Comparison of ENCODE assay signal across 10 mouse cellular contexts in genomic region chr14:68973636-68974101, GRCm38 (mm10).
DNase-seq lines count a peak whose midpoint lies in the region; ATAC-seq lines count a peak whose summit lies in the region.
"Had no signal": no experiment of that assay in that cellular context is flagged by ENCODE, and none has a peak within 500 bp of the region (broad histone marks: within the 10 kb centered on the region; RNA-seq: fewer than 3 reads in every experiment).

No protein-coding gene starts in this region.

- DNase-seq in heart, adult 11 months, result no peak
- DNase-seq in brain, adult 2 months (ENCODE audit: low read depth, low spot score), result peak; percentile 82
- DNase-seq in frontal cortex, postnatal 36 days (ENCODE audit: low spot score in 2 of 2), result peak; percentile 58 to 81
- peak; percentile 52 to 81 for DNase-seq in left cerebral cortex, postnatal 10 days (ENCODE audit: extremely low spot score in 1 of 2, low spot score in 2 of 2)
- no peak for DNase-seq in liver
- no peak for DNase-seq in retina, embryonic 14.5 days (ENCODE audit: low spot score)
- DNase-seq: cerebellum, adult 8-10 months had no signal

- H3K9ac ChIP-seq in heart, embryonic 14.5 days (ENCODE audit: low read length), result no peak overlapping the region

- H3K36me3 ChIP-seq in heart, embryonic 14.5 days (ENCODE audit: control insufficient read depth, insufficient read depth, low read length), result no peaks in the 10 kb centered on the region

- no peak for ATAC-seq in heart, embryonic 14.5 days (ENCODE audit: insufficient number of reproducible peaks, insufficient read depth, low FRiP score, low read depth)
- no peak for ATAC-seq in activated CD4-positive, CD25-positive, alpha-beta regulatory T cell, adult 4 months
- ATAC-seq: lung, postnatal 0 days had no signal

- peak overlapping the region; percentile 29 to 39; a peak in 1 of 4 replicates for H3K27ac ChIP-seq in heart, embryonic 14.5 days (replicated peaks in 1 of 2; ENCODE audit: control insufficient read depth in 1 of 2, insufficient read depth in 1 of 2, low read depth in 2 of 2, low read length in 2 of 2)

- intact Hi-C loops in left cerebral cortex, postnatal 10 days (cut with DNase I), result no loop called here

- H3K9me3 ChIP-seq in heart, embryonic 14.5 days (ENCODE audit: control insufficient read depth, low read length), result no peaks in the 10 kb centered on the region

- 53% methylated on average over 8 of the region's 8 CpGs for WGBS in heart, embryonic 14.5 days

- H3K4me2 ChIP-seq in heart, embryonic 14.5 days (ENCODE audit: low read length), result peak overlapping the region; percentile 21; the same call in 1 of the 2 replicates

- H3K27me3 ChIP-seq in heart, embryonic 14.5 days (ENCODE audit: control insufficient read depth, insufficient read depth, low read length), result no peaks in the 10 kb centered on the region

- H3K4me3 ChIP-seq in heart, embryonic 14.5 days (ENCODE audit: control insufficient read depth in 1 of 2, insufficient read depth in 1 of 2, low read depth in 1 of 2, low read length in 2 of 2), result no peak overlapping the region

- H3K4me1 ChIP-seq in heart, embryonic 14.5 days (ENCODE audit: control insufficient read depth in 2 of 2, insufficient read depth in 2 of 2, low read length in 2 of 2), result peaks cover 6 to 7% of the 10 kb centered on the region in 2 experiments

Comparison
In these comparisons a context has a peak if more than half of its experiments do, and no peak if none do; other contexts are left out.
1. DNase-seq: peak in brain, adult 2 months (single experiment), frontal cortex, postnatal 36 days (2 of 2) and left cerebral cortex, postnatal 10 days (2 of 2); none in heart, adult 11 months (single experiment), liver (single experiment) and retina, embryonic 14.5 days (single experiment).